Mouse (Mus musculus) kidney, postnatal 36 days (tissue): ENCODE results near the gene Slfn5.
"Not testable (repeated sequence)": the region's sequence is repeated elsewhere in the genome, so short reads cannot be mapped to it uniquely, and the experiment has no call there.

Source experiments
- DNase-seq, 2 experiments: peaks; one replicate each; pipeline ENCODE4 v3.0.0; 2021 to 2022; ENCODE audit warnings: mixed read lengths in 2 of 2

Gene Slfn5

DNA sequence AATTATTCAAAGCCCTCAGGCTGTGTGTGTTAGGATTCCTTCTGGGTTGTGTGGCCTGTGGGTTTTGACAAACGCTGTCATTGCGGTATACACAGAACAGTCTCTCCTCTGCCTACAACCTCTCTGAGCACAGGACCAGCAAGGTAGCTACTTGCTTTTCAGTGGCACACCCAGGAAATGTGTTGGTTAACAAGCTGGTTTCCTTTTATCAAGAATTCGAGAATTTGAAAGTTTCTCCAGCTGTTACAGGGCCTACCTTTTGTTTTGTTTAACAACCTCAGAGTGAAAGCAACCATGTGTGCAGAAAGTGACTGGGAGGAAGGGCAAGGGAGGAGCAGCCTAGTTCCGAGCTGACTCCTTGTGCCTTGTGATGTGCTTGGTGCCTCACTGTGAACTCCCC is 3.7 kb upstream of the Slfn5 start:
- DNase-seq, result no peak

DNA sequence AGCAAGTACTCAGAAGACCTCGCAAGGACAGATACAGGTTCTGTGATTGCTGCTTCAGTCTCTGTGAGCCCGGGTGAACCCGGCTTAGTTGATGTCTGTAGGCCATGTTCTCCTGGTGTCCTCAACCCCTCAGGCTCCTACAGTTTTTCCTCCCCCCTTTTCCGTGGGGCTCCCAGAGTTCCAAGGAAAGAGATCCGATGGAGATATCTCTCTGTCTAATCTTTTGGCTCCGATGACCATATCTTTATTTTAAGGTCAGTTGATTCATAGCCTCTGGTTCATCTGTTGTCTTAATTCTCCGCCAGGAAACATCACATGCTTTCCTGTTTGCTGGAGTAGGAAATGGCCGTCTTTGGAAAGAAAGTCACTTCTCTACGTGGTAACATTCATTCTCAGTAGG is 2.1 kb upstream of the Slfn5 start:
- DNase-seq, result peak; percentile 41 to 77

DNA sequence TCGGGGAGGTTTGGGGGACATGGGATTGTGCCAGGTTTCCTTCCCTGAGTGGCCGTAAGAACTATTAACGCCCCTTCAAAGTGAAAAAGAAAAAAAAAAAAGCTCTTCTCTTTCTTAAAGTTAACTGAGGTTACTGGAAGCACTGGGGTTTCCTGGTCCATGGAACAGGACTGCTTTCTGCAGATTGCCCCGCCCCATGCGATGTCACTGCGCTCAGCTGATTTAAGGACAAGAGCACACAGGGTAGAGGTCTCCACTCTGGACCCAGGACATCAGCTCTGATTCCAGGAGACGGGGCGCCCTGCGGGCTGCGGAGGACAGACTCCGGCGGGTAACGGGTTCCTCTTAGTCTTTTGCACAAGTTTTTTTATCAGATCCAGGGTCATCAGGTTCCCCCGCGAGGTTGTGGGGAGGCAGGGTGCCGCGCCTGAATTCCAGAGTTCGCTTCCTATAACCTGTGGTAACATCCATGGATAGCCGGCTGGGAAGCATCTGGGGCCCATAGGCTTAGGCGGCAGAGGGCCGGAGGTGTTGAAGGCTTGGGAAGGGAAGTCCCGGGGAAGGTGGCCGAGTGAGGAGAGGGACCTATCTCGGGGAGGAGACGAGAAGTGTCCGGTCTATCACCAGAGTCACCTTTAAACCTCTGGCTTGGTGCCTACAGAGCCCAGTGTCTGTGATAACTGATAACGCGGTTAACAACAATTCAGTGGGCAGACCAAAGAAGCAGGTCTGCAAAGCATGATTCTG is 889 bp downstream of the Slfn5 start:
- DNase-seq, result peak; percentile 87 to 88

DNA sequence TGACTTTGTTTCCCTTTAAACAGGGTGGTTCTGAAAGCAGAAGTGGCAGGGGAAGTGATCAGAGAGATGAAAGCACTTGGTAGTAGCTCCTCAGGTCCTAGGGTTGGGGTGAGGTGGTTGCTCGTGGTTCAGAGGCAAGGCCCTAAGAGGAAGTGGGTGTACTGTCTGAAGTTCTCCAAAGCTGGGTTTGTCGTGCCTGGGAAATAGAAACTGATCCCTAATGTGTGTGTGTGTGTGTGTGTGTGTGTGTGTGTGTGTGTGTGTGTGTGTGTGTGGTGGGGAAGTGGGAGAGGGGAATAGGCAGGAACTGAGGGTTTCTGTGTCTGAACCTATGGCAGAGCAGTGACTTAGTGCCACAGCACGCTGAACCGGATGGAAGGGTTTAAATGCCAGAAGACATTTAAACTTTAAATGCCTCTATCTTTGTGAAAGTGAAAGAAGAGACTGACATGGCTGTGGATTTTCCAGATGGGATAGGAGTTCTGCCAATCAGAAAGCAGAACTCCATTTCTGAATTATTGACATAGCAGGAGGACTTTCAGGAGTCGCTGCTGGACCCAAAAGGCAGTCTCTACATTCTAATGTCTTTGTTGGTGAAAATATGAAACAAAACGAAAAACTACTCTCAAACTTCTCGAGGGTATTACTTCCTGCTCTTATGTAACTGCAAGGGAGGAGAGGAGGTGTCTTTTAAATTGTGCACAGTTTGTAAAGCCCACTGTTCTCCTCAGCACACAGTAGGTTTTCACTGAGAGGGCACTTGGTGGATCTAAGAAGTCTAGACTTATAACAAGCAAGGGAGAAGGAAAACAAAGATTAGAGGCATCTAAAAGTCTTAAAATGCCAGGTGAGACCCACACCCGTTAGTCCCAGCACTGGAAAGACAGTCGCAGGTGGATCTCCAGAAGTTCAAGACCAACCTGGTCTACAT is 1.7 kb downstream of the Slfn5 start:
- DNase-seq, result peak; percentile 26 to 28

DNA sequence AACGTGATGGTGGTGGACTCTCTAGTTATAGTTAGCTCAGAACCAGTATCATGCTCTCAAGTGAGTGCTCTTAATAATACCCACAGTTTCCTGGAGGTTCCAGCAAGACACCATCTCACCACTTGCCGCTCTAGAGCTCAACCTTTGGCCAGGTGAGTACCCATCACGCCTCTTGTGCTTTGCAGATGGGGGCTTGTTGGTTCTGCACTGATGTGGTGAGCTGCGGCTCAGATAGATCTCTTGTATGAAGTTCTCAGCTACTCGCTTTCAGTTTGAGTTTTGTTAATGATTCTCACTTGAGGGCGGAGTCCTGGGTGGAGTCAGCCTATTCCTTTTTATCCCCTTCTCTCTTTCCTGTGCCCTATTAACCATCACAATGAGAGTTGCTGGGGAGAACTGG is 3.5 kb downstream of the Slfn5 start:
- no peak for DNase-seq

DNA sequence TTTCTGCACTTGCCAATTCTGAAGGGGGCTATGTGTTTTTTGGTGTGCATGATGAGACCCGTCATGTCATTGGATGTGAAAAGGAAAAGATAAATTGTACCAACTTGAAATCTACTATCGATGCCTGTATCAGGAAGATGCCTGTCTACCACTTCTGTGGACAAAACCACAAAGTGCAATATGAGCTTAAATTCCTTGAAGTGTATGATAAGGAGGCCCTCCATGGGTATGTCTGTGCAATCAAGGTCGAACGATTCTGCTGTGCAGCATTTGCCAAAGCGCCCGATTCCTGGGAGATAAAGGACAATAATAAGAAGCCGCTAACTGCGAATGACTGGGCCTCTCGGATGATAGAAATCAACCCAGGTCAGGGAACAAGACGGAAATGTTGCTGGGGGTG is 5.8 kb downstream of the Slfn5 start:
- no peak for DNase-seq

DNA sequence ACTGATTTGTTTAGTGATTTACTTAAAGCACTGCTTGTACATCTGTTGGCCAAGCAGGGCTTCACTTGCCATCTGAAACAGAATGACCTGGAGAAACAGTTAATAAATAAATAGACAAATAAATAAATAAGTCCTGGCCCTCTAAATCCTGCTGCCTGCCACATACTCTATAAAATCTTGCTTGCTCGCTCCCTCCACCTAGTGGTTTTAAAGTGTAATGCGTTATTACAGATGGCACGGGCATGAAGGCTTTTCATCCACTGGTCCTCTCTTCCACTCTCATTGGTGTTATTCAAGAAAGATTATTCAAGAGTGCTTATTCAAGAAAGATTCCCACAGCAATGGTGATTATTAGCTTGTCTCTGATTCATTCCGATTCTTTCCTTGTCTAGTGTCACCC is 8.5 kb downstream of the Slfn5 start:
- DNase-seq, result peak; percentile 51 to 59

DNA sequence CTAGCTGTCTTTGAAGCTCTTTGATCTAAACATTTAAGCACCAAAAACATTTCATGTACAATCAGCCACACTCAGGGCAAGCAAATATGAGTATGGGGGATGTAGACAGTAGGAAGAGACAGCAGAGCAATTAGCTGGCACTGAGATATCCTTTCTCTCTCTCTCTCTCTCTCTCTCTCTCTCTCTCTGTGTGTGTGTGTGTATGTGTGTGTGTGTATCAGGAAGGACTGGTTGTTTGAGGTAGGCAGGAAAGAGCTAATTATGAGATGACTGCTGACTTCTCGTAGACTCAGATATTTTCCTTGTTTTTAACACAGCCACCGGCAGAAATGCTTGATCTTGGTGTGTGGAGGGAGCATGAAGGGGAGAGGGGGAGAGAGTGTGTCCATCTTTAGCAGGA is 10.6 kb downstream of the Slfn5 start:
- DNase-seq, result no peak

DNA sequence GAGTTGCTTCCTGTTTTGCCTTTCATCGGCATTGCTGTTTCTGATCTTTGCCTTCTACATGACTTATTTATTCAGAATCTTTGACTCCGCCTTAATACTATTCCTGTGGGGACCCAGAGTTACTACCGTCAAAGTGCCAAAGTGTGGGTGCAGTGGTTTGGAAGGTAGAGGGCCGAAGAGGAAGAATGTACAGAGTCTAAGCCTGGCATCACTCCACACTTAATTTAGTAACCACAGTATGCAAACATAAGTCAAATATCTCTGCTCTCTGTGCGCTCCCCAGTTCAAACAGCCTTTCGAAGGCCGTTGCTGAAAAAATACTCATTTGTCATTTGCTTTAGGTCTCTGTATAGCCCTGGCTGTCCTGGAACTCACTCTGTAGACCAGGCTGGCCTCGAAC is 11.1 kb downstream of the Slfn5 start:
- no peak for DNase-seq

DNA sequence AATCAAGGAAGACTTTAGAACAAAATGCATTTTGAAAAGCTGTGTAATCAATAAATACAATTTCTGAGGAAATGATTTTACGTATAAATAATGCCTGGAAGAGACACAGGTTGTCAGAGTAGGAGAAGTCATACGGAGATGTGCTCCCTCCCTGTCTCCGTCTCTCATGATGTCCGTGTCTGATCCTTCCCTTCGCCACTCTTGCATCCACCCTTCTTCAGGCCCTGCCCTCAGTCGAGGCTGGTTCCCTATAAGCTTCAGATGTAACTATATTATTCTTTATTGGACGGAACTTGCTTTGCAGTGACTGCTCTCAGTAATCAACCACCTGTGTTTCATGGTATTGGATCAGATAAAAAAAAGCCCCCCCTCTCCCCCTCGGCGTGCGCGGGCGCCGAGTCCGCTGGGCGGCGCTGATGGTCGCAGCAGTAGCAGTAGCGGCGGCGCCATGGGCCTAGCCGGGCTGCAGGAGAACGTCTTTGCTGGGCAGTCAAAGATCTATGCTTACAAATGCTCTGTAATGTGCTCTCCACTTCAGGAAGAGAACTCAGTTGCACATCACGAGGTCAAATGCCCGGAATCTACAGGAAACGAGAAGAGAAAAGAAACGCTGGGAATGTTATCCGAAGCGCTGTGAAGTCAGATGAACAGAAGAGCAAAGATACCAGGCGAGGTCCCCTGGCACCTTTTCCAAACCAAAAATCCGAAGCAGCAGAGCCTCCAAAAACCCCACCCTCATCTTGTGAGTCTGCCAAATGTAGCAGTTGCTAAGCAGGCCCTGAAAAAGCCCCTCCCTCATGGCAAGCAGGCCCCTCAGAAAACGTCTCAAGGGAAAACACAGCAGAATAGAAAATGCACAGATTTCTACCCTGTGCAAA is 19.8 kb downstream of the Slfn5 start:
- DNase-seq, result peak; percentile 28 to 69

DNA sequence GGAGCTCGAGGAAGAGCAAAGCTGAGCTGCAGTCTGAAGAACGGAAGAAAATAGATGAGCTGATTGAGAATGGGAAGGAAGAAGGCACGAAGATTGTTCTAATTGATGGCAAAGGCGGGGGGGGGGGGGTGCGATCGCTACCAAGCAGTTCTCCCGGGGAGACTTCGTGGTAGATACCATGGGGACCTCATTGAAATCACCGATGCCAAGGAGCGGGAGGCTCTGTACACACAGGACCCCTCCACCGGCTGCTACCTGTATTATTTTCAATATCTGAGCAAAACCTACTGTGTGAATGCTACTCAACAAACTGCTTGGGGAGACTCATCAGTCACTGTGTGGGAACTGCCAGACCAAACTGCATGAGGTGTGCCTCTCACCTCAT is 20.4 kb downstream of the Slfn5 start:
- no peak for DNase-seq

DNA sequence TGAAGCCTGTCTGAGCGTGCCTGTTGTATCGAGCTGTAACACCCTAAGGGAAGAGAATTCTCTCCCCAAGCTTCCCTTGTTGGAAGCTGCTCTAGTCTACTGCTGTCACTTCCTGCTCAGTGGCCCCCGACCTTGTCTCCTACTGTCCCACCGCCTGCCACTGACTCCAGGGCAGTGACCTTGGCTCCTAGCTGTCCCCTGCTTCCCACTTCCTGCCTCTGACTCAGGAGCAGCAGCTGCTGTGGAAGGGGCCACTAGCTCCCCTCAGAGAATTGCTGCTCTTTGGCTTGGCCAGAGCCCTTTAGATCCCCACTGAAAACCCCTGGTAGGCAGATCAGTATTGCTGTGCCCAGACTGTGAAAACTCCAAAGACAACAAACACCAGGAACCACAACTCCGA is 22.8 kb downstream of the Slfn5 start:
- DNase-seq, result peak; percentile 56 to 58

DNA sequence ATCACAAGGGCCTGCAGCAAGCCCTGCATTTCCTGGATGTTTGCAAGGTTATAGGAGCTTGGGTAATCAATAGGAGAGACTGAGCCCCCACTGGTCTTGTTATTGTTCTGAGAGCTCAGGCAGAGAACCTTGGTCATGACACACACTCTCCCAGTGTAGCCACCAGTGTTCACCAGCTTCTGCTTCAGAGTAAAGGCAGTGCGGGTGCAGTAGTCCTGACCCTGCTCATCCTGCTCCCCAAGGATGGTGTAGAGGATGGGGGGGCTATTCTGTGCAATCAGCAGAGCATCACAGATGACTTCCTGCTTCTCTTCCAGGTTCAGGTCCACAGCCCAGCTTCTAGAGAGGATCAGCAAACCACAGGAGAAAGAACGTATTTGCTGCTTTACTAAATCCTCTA is 31.3 kb downstream of the Slfn5 start:
- not testable (repeated sequence) for DNase-seq

DNA sequence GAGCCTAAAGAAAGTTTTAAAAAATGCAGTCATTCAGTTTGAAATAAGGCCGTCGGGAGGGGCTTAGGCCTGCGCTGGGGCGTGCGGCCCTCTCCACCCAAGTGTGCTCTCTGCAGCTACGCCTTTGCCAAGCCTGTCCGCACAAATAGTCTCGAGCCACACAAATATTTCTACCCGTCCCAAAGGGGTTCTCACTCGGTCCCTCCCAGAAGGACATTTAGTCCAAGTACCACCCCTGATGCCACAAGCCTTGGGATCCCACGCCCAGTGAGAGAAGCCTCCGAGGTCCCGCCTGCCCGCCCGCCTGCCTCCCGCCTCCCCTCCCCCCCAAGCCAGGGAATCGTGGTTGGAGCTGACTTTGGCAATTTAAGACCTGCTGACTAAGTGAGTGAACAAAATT is 32.0 kb downstream of the Slfn5 start:
- no peak for DNase-seq

DNA sequence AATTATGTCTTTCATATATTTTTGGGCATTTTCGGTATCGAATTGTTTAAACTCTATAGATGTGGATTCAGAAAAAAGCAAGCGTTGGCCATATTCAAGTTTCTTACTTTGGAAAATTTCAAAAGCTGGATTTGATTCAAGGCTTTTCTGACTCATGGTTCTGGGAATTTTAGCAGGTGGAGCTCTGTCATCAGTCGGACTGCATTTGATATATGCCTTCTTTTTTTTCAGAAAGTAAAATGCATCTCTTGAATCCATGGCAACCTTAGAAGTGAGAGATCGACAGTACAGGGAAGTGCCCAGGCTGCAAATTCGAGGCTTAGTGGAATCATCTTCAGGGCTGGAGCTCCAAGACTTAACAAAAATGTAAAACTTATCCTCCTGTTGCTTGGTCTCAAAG is 36.5 kb downstream of the Slfn5 start:
- no peak for DNase-seq

DNA sequence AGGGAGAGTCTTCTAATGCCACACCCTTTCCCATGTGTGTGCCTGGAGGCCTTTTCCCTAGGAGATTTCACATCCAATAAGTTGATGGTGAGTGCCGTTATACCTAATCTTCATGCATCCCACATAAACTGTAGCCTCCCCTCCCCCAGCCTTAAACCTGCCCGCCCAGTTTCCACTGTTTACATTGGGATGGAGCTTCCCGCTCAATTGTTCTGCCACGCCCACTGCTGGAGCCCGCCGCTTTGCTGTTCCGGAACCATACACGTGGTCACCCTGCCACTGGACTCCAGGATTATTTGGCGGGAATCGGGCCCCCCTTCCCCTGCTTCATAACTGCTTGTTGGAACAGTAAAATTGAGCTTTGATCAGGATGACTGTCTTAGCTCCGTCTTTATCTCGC is 38.2 kb downstream of the Slfn5 start:
- DNase-seq, result no peak

DNA sequence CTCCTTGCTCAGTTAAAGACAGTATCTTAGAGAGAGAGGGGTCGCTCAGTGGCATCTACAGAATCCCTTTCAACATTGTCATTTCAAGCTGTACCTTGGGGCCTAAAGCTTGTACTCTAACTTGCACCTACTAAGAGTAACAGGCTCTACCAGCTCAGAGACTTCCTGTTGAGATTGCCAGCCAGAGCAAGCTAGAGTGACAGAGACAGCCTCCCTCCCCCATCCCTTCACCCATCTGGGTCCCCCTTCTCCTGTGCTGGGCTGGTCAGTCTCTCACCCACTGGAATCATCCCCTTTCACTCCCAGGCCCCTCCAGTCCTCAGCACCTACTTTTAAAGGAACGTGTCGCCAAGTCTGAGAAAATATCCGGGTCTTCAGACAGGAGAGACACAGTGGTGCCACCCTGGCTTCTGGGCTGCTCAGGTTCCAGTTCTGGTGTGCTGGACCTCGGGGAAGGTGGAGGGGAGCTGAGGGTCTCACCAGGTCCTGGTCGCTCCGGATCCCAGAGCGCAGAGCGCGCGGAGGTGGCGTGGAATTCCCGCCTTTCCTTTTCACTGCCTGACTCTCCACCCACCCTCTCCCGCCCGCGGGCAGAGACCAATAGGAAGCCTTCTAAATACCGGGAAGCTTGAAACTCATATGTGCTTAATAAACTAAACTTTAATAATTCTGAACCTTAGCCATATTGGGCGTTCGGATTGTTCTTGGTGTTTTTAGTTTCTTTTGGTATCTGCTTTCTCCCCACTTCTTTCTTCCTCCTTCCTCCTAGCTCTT is 39.6 kb downstream of the Slfn5 start:
- DNase-seq, result peak; percentile 38 to 64

DNA sequence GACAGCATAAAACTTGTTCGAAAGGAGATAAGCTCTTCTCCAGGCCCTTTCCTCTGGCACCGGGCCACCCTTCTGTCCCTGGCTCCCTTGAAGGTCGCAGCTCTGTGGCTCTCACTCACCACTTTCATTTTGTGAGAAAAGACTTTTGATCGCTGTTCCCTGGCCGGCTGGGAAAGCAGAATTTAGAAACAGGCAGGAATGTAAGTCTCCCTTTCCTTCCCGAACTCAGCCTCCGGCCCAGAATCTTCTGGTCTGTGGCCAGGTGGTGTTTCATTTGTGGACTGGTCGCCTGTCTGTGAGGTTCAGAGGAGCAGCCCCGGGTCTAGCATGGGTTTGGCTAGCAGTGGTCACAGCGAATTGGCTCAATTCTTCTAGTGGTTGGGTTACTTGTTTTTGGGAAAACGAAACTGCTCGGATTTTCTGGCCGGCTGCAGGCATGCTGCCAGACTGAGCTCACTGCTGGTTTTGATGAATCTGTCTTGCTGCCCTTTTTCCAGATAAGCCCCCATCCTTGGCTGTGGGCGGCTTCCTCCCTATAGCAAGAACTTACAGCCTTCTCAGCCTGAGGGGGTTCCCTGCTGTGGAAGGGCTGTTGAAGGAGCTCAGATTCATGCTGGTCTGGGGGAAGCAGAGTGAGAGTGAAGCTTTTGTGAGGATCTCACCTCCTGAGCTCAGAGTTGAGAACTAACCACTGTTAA is 40.5 kb downstream of the Slfn5 start, which contains the start of gene Slfn9:
Gene Slfn9 (minus strand): TSS at position 362 of the 698 bp plus-strand sequence.
- peak; percentile 32 to 65 for DNase-seq

DNA sequence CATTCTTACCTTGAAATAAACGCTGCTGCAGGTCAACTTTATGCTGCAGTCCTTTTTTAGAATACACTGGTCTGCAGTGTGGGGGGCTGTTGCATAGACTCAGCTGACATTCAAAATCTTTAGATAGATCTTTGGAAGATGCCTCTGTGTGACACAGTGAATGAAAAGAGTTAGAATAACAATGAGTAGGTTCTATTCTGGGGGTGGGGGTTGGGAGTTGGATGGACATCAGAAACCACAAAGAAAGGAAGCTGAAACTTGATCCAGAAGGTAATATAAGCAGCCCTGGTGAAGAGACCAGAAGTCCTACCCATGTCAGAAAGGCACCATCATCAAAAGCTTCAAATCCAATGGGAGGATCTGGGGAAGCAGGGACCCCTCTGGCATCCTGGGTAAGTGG is 62.2 kb downstream of the Slfn5 start:
- DNase-seq, result no peak
